Mouse (Mus musculus): Measurements from ENCODE around the gene Gm6685.
"Not testable (repeated sequence)": the region's sequence is repeated elsewhere in the genome, so short reads cannot be mapped to it uniquely, and the experiment has no call there.

Gm6685 gene

DNA sequence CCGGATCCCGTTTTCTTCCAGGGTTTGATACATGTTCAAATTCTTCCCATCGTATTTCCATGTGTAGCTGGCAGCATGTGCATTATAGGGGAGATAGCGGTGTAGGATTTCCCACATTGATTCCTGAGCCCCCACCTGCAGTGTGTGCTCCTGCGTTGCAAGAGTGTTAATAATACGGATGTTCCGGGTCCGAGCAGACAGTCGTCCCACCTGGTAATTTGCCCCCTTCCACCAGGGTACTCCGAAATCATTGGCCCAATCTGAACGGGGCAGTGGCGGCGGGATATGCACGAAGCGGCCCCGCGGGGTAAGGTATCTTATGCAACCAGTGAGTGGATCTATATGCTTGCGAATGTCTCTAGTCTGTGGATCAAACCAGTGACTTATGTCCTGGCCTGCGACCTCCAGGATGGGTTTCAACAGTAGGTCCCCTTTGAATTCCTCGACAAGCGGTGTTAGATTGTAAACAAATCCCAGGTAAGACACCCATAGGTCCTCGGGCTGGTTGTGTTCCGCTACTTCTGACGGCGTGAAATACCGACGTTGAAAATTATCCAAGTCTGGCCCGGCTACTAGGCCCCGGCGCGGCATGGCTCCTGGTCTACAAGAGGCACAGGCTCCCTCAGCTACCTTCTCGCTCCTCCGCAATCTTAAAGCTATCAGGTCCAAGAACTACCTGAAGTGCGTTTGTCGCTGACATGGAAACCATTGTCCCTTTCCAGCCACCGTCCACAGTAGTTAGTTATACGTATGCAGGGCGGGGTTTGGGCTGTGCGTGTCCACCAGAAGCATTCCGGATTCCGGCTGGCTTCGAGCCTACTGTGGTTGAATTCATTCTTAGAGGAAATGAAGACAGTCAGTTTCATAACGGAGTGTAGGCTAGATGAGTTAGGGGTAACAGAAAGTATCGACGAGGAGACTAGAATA lies at the start of gene Gm6685:
Gene Gm6685 (minus strand): TSS at position 644 of the 927 bp plus-strand sequence.
- DNase-seq (ENCODE audit: low spot score in 2 of 2): not testable (repeated sequence)

DNA sequence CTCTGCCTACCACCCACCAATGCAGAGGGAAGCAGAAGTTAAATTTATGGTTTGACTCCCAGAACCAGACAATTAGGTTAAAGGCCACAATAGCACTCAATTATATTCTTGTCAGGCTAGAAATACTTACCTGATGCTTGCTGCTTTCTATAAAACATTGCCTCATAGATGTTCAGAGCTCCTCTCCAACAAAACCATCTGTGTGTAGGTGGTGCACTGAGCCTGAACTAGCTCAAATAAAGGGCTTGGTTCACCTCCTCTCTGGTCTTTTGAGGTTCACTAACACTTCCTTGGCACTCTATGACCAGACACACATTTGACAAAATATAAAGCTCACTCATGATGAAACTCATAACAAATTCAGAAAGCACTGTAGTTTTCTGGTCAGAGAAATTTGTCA lies 36.2 kb upstream of the Gm6685 start:
- no peak for DNase-seq (ENCODE audit: low spot score in 2 of 2)

DNA sequence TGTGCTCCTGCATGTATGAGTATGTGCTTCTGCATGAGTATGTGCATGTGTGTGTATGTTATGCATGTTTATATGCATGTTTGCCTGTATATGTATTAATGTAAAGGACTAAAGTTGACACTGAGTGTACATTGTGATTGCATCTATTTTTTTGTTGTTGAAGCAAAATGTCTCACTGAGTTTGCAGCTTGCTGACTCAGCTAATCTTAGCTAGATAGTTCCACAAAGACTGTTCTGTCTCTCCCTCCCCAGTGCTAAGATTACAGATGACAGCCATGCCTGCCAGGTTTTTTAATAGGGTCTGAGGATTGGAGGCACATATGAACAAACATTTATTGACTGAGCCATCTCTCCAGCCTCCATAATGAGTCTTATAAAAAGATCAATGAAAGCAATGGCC lies 35.0 kb upstream of the Gm6685 start:
- no peak for DNase-seq (ENCODE audit: low spot score in 2 of 2)

DNA sequence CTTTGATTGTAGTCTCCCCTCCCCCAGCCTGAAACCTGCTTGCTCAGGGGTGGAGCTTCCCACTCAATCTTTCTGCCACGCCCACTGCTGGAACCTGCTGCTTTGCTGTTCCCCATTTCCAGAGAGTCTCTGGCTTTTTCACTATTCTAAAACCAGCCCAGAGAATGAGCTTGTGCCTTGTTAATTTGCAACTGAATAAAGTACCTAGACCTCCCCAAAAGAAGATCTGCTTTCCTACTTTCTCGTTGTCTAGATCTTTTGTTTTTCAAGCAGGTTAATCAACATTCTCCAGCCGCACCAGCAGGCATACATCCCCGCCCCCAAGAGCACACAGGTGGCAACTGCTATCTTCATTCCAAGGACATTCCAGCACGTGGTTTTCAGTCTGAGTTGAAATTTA lies 31.7 kb upstream of the Gm6685 start:
- not testable (repeated sequence) for DNase-seq (ENCODE audit: low spot score in 2 of 2)

DNA sequence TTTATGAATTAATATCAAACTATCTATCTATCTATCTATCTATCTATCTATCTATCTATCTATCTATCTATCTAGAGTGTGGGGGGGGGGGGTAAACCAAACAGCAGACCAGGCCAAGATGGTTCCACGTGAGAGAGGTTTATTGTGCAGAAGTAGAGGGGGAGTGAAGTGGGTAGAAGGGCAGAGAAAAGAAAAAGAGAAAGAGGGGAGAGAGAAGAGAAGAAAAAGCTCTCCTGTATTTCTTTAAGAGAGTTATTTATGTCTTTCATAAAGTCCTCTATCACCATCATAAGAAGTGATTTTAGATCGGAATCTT lies 26.2 kb upstream of the Gm6685 start:
- DNase-seq (ENCODE audit: low spot score in 2 of 2): no peak

DNA sequence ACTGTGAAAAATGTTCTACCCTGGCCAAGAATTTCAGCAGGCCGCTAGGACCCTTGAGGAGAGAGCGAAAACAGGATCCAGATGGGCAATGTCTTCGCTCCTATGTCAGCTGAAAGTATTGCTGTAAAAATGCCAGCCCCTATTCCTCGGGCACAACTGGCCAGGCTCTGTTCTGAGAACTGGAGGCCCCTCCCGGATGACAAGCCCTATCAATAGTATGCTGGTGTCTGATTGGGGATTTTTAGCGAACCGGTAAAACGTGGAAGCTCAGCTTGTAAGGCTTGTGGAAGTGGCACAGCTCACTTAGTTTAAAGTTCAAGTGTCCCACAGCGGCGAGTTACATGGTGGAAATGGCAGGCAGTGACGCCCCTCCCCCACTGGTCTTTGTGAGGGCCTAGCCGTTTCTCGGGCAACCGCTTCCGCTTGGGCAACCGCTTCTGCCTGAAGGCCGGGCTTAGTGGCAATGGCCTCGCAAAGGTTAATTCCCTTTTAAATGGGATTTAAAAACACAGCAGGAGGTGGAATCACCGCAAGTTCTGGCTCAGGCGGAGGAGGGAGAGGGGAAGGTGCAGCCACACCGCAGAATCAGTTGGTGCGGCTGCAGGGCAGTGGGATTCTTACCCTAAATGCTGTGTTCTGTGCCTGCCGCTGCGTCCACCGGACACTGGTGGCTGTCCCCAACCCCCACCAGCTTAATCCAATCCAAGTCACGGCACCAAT lies 25.7 kb upstream of the Gm6685 start:
- DNase-seq (ENCODE audit: low spot score in 2 of 2): peak; percentile 20 to 74

DNA sequence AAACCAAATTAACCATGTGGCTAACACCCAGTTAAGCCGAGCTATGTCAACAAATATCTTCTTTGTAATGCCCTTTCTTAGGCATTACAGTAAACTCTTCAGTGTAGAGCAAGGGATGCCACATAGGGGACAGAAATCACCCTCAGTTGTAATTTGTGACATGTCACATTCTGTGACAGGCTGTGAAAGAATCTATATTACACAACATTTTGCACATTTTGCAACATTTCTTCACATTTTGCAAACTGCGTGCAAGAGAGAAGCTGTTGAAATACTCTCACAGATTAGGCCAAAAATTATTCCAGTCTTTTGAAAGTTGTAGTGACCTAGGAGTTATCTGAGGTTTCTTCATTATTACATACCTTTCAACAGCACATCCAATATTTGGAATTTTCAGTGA lies 3.8 kb upstream of the Gm6685 start:
- no peak for DNase-seq (ENCODE audit: low spot score in 2 of 2)

DNA sequence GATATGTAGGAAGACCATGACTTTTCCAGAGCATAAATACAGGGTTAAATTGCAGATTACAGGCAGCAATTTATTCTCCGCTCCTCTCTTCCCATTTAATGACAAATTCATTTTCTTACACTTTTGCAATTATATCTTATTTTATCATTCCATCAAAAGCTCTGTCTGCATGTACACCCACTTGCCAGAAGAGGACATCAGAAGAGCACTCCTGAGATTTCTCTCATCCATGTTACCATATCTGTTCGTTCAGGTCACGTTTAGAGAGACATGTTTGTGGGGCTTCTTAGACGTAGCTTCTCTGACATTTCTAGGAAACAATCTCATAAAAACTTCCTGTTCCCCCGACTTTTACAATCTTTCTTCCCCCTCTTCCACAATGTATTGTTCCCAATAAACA lies 2.2 kb upstream of the Gm6685 start:
- no peak for DNase-seq (ENCODE audit: low spot score in 2 of 2)

DNA sequence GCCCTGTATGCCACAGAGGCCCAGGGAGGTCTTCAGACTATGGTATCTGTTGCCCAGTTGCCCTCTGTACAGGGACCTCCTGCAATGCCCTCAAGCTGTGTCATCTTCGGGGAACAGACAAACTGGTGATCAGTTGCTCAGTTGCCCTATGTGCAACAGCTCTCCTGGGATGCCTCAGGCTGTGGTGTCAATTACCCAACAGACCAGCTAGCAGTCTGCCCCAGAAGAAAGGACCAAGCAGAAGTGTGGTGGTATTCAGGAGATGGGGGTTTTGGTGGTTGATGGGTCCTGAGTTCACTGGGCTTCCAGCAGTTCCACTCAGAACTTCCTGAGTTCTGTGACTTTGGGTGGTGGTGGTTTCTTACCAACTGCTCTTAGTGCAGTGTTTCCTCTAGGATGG lies 11.8 kb downstream of the Gm6685 start:
- DNase-seq (ENCODE audit: low spot score in 2 of 2): no peak

DNA sequence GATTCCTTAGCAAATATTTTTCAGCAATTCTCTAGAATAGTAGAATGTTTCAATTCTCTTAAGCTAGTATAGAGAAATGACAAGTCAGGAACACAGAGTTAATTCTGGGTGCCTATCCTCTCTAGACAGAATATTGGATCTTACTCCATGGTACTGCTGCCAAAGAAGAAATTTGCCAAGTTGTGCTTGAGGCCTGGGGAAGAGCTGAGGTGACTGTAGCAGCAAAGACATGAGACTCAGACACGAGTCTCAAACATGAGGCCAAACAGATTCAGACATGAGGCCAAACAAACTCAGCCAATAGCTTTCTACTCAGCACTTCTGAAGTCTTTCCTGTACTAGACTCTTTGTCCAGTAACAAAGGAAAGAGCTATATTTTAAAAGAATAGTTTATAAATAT lies 26.3 kb downstream of the Gm6685 start:
- DNase-seq (ENCODE audit: low spot score in 2 of 2): no peak

DNA sequence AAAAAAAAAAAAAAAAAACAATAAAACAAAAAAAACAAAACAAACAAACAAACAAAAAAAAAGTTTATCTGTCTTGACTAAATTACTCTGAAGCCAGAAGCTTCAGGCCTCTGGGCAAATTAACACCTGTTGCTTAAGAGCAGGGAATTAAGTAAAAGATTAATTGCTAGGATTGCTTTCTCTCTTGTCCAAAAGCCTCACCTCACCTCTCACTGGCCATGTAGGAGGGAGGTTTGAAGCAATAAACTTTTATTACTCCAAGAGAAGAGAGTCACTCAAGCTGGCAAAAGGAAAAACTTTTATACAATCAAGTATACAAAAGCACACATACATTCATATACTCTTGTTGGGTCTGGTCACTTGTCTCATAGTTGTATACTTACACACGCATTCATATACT lies 31.9 kb downstream of the Gm6685 start:
- DNase-seq (ENCODE audit: low spot score in 2 of 2): no peak

DNA sequence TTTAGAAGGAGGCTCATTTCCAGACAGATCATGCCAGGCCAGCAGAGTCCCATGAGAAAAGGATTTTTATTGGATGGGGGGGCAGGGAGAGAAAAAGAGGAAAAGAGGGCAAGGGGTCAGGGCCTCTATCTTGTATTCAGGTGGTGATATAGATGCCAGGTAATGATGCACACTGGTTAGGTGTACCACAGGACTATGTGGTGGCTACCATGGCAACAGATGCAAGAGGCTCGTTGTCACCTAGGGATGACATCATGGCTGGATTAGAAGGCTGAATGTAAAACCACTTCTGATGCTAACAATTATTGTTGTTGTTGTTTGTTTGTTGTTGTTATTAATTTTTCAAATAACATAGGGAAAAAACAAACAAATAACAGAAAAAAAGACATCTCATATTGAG lies 49.2 kb downstream of the Gm6685 start:
- no peak for DNase-seq (ENCODE audit: low spot score in 2 of 2)
